Mouse (Mus musculus): Measurements from ENCODE around the gene Pcdh19. TPM values are rescaled to one million over a fixed set of nuclear protein-coding genes. Genes with fewer than 3 reads are reported as not detected.

Gene Pcdh19
- total and polyA plus RNA-seq, 3 experiments: not detected

DNA sequence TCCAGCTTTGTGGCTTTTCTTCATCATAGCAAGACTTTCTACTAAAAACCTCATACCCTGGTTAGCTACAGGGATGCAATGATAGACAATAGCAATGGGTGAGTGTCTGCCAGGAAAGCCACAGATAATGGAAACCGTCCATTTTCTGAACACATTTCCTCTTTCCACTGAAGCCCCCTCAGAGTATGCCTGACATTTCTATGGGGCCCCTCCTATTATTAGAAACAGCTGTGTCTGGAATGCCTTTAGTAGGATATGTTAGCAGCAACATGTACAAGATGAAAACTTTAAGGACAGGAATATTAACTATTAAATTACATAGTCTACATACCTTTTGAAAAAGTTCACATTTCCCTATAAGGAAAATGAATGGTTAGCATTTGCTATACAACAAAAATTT, 87.1 kb downstream of the Pcdh19 start:
- Histone ChIP-seq H3K36me3 (replicated peaks in 1 of 2; ENCODE audit: control insufficient read depth in 1 of 2, insufficient read depth in 1 of 2, low read length in 1 of 2) (no peaks in the 10 kb centered on the region), H3K4me2 (ENCODE audit: insufficient read depth, low read depth, poor library complexity, severe bottlenecking) (no peak overlapping the region), H3K27ac (ENCODE audit: insufficient read depth, low read depth) (no peak overlapping the region), H3K9me3 (replicated peaks; ENCODE audit: low read length) (no peaks in the 10 kb centered on the region), H3K79me2 (replicated peaks; ENCODE audit: control insufficient read depth, extremely low read depth, insufficient read depth, poor library complexity, severe bottlenecking) (no peaks in the 10 kb centered on the region), H3K9ac (ENCODE audit: insufficient read depth, low read depth) (no peak overlapping the region), H3K27me3 (replicated peaks) (no peaks in the 10 kb centered on the region), H3K4me1 (ENCODE audit: control insufficient read depth in 1 of 2, insufficient read depth in 2 of 2) (no peaks in the 10 kb centered on the region), H3K4me3 (replicated peaks in 1 of 3; ENCODE audit: low read depth in 2 of 3, low read length in 2 of 3, poor library complexity in 1 of 3) (no peak overlapping the region)
- in situ Hi-C loops (cut with MboI; ENCODE audit: low pct_ligation_motif_present, low pct_unique_long_range_greater_than_20kb, low sequenced_read_pairs): no loop called here
- no peak for DNase-seq (ENCODE audit: extremely low read depth)
- TF ChIP-seq CHD1 (IDR thresholded peaks at IDR 0.05; ENCODE audit: low read depth, low read length) (no peak), SMC3 (IDR thresholded peaks at IDR 0.05; ENCODE audit: low read depth, low read length) (no peak), USF2 (conservative IDR thresholded peaks at IDR 0.05; ENCODE audit: low read depth, low read length) (no peak), ZNF384 (IDR thresholded peaks at IDR 0.05; ENCODE audit: low read depth, low read length) (no peak)
- dilution Hi-C loops (cut with MboI; ENCODE audit: extremely low pct_ligation_motif_present, extremely low pct_unique_long_range_greater_than_20kb, low sequenced_read_pairs): no loop called here

- dilution Hi-C loops (cut with MboI; ENCODE audit: extremely low pct_ligation_motif_present, extremely low pct_unique_long_range_greater_than_20kb, low sequenced_read_pairs): no loop called here
- Histone ChIP-seq H3K9ac (ENCODE audit: insufficient read depth, low read depth) (no peak overlapping the region), H3K9me3 (replicated peaks; ENCODE audit: low read length) (no peaks in the 10 kb centered on the region), H3K36me3 (replicated peaks in 1 of 2; ENCODE audit: control insufficient read depth in 1 of 2, insufficient read depth in 1 of 2, low read length in 1 of 2) (no peaks in the 10 kb centered on the region), H3K4me2 (ENCODE audit: insufficient read depth, low read depth, poor library complexity, severe bottlenecking) (no peak overlapping the region), H3K4me3 (replicated peaks in 1 of 3; ENCODE audit: low read depth in 2 of 3, low read length in 2 of 3, poor library complexity in 1 of 3) (no peak overlapping the region), H3K4me1 (ENCODE audit: control insufficient read depth in 1 of 2, insufficient read depth in 2 of 2) (no peaks in the 10 kb centered on the region), H3K79me2 (replicated peaks; ENCODE audit: control insufficient read depth, extremely low read depth, insufficient read depth, poor library complexity, severe bottlenecking) (no peaks in the 10 kb centered on the region), H3K27ac (ENCODE audit: insufficient read depth, low read depth) (no peak overlapping the region), H3K27me3 (replicated peaks) (no peaks in the 10 kb centered on the region)
- DNase-seq (ENCODE audit: extremely low read depth): no peak
- in situ Hi-C loops (cut with MboI; ENCODE audit: low pct_ligation_motif_present, low pct_unique_long_range_greater_than_20kb, low sequenced_read_pairs): no loop called here
- TF ChIP-seq ZMIZ1 (IDR thresholded peaks at IDR 0.05; ENCODE audit: low read depth, low read length) (no peak), RCOR1 (conservative IDR thresholded peaks at IDR 0.05; ENCODE audit: low read depth, low read length) (no peak), MEF2A (IDR thresholded peaks at IDR 0.05; ENCODE audit: borderline replicate concordance, low read depth, low read length) (no peak), ETS1 (conservative IDR thresholded peaks at IDR 0.05; ENCODE audit: low read depth, low read length) (no peak), MYC (IDR thresholded peaks at IDR 0.05; ENCODE audit: low read depth, low read length) (no peak), JUND (conservative IDR thresholded peaks at IDR 0.05; ENCODE audit: low read depth, low read length) (no peak), USF2 (conservative IDR thresholded peaks at IDR 0.05; ENCODE audit: low read depth, low read length) (no peak), KAT2A (IDR thresholded peaks at IDR 0.05; ENCODE audit: insufficient replicate concordance, low read length) (no peak), ZNF384 (IDR thresholded peaks at IDR 0.05; ENCODE audit: low read depth, low read length) (no peak), TBP (conservative IDR thresholded peaks at IDR 0.05; ENCODE audit: low read depth, low read length) (no peak), ZC3H11A (IDR thresholded peaks at IDR 0.05; ENCODE audit: low read depth, low read length) (no peak), POLR2A (IDR thresholded peaks at IDR 0.05; ENCODE audit: low read depth, low read length) (no peak), EP300 (IDR thresholded peaks at IDR 0.05; ENCODE audit: low read length) (no peak), HCFC1 (IDR thresholded peaks at IDR 0.05; ENCODE audit: low read depth, low read length) (no peak), TCF12 (IDR thresholded peaks at IDR 0.05; ENCODE audit: low read depth, low read length) (no peak), MXI1 (IDR thresholded peaks at IDR 0.05; ENCODE audit: low read depth, low read length) (no peak), UBTF (IDR thresholded peaks at IDR 0.05; ENCODE audit: low read depth, low read length) (no peak)
Observed at GRCm38 (mm10) chrX:133601195-133601594, 87.6 kb downstream of the Pcdh19 start.

Data from CH12.LX (cell line).